Mouse (Mus musculus): ENCODE data around the gene Rin1.

Rin1 gene

GRCm38 (mm10) chr19:5045531-5045930, 4.8 kb upstream of the Rin1 start:
- no peak for DNase-seq

GRCm38 (mm10) chr19:5048138-5049056, 1.9 kb upstream of the Rin1 start:
- DNase-seq, result peak; percentile 27

- DNase-seq, result no peak
Observed at GRCm38 (mm10) chr19:5049325-5049724, 956 bp upstream of the Rin1 start.

DNA sequence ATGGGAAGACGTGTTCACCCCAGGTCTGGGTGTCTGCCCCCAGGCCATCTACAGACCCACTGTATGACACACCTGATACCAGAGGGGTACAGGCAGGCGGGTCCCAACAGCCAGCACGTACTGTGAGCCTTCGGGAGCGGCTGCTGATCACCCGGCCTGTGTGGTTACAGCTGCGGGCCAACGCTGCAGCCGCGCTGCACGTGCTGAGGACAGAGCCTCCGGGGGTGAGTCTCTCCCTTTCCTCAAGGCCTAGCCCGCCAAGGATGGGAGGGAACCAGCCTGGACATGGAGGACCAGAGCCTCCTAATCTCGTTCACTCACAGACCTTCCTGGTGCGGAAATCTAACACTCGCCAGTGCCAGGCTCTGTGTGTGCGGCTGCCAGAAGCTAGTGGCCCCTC, 750 bp downstream of the Rin1 start:
- DNase-seq, result peak; percentile 42

DNA sequence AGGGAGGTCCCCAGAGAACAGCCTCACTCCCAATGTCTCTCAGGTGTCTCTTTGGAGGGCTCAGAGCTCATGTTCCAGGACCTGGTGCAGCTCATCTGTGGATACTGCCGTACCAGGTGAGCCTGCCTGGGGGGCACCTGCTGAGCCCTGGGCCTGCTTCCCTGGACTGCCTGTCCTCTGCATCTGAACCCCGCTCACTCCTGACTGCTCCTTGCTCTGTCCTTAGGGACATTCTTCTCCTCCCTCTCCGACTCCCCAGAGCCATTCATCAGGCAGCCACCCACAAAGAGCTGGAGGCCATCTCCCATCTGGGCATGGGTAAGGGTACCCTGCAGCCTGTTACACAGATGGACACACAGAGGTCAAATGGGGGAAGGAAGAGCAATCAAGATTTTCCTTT, 1.2 kb downstream of the Rin1 start:
- no peak for DNase-seq

- peak; percentile 59 for DNase-seq
Observed at GRCm38 (mm10) chr19:5052166-5052822, 2.0 kb downstream of the Rin1 start.

DNA sequence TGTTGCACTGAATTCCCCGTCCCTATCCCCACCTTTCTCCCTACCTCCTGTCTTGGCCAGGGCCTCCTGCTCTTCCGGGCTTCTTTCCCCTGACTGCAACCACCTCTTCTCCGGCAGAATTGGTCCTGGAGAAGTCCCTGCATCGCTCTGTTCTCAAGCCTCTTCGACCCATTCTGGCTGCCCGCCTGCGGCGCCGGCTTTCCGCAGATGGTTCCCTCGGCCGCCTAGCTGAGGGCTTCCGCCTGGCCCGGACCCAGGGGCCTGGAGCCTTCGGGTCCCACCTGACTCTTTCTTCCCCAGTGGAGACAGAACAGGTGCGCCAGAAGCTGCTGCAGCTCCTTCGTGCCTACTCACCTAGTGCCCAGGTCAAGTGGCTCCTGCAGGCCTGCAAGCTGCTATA, 2.6 kb downstream of the Rin1 start:
- DNase-seq, result peak; percentile 69

DNA sequence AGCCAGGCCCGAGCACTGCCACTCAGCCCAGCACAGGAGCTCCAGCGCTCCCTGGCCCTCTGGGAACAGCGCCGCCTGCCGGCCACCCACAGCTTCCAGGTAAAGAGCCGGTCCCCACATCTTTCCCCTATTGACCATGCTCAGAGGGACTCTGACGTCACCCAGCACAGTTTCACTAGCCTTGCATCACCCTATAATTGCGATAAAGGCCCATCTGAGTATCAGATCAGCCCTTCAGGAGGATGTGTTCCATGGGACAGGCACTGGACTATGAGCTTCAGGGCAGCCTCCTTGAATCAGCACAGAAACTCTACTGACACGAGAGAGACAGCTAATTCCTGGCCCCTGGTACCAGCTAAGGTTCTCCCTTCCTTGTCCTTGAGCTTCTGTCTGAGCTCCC, 3.6 kb downstream of the Rin1 start:
- peak; percentile 71 for DNase-seq

GRCm38 (mm10) chr19:5056251-5056650, 6.0 kb downstream of the Rin1 start:
- DNase-seq, result peak; percentile 35

DNA sequence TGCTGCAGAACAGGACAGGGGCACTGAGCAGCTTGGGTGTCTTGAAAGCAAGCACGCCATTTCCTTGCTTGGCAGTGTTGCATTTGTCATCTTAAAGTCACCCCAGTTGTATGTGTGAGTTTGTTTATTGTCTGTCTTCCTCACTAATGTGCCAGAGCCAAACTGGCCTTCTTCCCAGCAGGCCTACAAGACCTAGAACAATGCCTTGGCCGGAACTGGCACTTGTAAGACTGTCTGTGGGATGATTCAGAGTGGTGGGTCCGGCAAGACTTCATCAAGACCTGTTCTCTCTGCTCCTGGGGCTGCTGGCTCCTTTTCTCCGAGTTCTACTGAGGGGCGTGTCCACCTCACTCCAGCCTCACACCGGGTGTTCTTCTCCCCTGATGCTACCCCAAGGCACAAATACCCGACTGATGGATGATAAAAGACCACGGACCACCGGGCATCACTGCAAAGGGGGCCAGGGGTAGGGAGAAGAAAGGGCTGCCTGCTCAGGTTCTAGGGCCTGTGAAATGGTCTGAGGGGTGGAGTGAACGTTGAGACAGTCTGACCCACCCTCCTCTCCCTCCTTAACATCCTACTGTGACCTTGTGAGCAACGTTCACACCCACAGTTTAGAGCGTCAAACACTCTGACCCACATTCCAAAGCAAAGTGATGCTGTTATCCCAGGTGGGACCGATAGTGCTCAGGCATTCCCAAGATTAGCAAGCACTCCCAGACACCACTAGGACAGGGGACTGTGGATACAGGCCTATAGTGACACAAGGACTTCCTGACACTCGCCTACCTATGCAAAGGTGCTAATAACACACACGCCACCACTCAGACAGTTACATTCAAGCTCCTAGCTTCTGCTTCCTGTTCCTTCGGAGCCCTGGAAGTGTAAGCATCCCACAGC, 7.8 kb downstream of the Rin1 start:
- DNase-seq, result no peak

- no peak for DNase-seq
Observed at GRCm38 (mm10) chr19:5058801-5059771, 8.8 kb downstream of the Rin1 start.

DNA sequence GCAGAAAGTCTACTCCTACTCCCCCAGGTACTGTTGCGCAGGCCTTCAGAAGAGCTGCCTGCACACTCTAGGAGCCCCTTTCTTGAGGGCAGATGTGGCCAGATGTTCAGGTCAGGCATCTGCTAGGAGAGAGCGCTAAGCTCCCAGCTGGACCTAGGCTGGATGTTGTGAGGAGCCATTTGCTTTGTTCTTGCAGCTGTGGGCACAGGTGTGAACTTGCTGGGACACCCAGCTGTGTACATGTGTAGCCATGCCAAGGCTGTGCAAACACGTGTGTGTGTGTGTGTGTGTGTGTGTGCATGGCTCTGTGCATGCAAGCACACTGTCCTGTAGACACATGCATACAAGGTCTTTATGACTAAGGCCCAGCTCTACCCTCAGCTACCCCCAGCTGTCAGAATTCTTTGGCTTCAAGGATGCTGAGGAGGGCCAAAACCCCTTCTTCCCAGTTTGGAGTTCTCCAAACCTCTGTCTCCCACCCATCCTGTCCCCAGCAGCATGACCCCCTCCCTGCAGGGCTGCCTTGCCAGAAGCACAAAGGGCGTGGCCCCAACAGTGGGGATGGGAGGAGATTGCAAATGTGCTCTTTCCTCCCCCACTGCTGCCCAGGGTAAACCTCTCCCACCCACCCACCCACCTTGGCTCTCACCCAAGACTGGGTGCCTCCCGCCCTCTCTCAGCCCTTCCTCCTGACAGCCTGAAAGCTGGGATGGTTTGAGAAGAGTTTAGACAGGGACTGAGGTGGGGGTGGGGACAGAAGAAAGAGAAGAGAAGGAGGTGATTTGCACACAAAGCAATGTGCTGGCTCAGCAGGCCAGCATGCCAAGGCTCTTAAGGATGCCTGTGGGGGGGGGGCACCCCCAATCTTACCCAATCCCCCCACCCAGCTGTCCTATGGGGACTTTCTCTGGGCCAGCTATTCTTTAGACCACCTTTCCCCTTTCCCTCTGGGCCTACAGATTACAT, 10.4 kb downstream of the Rin1 start:
- DNase-seq, result no peak

- DNase-seq, result no peak
Observed at GRCm38 (mm10) chr19:5062041-5062440, 11.8 kb downstream of the Rin1 start.

GRCm38 (mm10) chr19:5062446-5062845, 12.2 kb downstream of the Rin1 start:
- DNase-seq, result no peak

- no peak for DNase-seq
Observed at GRCm38 (mm10) chr19:5065104-5065503, 14.8 kb downstream of the Rin1 start.

GRCm38 (mm10) chr19:5067040-5067799, 16.9 kb downstream of the Rin1 start:
- no peak for DNase-seq

DNA sequence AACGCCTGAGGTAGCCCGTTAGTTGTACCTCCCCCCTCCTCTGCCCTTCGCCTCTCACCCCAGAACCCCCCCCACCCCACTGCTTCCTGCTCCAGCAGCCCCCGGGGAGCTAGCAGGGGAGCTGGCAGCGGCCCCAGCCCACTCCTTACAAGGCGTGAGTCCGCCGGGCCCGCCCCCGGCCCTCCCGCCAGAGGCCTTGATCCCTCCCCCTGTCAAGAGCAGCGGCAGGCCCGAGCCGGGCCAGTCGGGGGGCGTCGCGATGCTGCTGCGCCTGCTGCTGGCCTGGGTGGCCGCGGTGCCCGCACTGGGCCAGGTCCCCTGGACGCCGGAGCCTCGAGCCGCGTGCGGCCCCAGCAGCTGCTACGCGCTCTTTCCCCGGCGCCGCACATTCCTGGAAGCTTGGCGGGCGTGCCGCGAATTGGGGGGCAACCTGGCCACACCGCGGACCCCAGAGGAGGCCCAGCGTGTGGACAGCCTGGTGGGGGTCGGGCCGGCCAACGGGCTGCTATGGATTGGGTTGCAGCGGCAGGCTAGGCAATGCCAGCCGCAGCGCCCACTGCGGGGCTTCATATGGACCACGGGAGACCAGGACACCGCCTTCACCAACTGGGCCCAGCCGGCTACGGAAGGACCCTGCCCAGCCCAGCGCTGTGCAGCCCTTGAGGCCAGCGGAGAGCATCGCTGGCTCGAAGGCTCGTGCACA, 17.7 kb downstream of the Rin1 start, which contains the start of gene Cd248:
Cd248 (plus strand) TSS at position 212 of the 703 bp plus-strand sequence.
- no peak for DNase-seq

GRCm38 (mm10) chr19:5068570-5069234, 18.4 kb downstream of the Rin1 start:
- DNase-seq, result peak; percentile 31

DNA sequence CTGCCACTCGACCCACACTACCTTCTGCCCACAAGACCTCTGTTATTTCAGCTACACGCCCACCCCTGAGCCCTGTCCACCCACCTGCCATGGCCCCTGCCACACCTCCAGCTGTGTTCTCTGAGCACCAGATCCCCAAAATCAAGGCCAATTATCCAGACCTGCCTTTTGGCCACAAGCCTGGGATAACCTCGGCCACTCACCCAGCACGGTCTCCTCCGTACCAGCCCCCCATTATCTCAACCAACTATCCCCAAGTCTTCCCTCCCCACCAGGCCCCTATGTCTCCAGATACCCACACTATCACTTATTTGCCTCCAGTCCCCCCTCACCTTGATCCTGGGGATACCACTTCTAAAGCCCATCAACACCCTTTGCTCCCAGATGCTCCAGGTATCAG, 19.2 kb downstream of the Rin1 start:
- no peak for DNase-seq
